Comparison of ENCODE assay signal across 15 mouse cellular contexts in genomic region chr6:58951128-58951992, GRCm38 (mm10). TPM values are rescaled to one million over a fixed set of nuclear protein-coding genes. Genes with fewer than 3 reads are reported as not detected.
DNase-seq lines count a peak whose midpoint lies in the region; ATAC-seq lines count a peak whose summit lies in the region.
"Had no signal": no experiment of that assay in that cellular context is flagged by ENCODE, and none has a peak within 500 bp of the region (broad histone marks: within the 10 kb centered on the region; RNA-seq: fewer than 3 reads in every experiment).

No protein-coding gene starts in this region.

- H3K36me3 ChIP-seq in kidney, embryonic 14.5 days (ENCODE audit: control insufficient read depth, insufficient read depth, low read length) = no peaks in the 10 kb centered on the region; the same call in 1 of the 2 replicates
- peaks cover 10% of the 10 kb centered on the region; the same call in 1 of the 2 replicates for H3K36me3 ChIP-seq in midbrain, embryonic 16.5 days (ENCODE audit: control insufficient read depth, insufficient read depth, low read length)

- intact Hi-C loops in heart, postnatal 10 days (cut with DNase I) = no loop called here

- H3K27ac ChIP-seq in brown adipose tissue, adult 24 weeks (replicated peaks; ENCODE audit: low read depth, low read length) = peak overlapping the region; percentile 97
- H3K27ac ChIP-seq in kidney, embryonic 14.5 days (ENCODE audit: low read depth, low read length) = no peak overlapping the region
- no peak overlapping the region for H3K27ac ChIP-seq in midbrain, embryonic 16.5 days (ENCODE audit: low read length)
- H3K27ac ChIP-seq: heart, embryonic 13.5 days; hindbrain, embryonic 15.5 days; left cerebral cortex, adult 2 months had no signal

- peak; percentile 23 to 48 for DNase-seq in heart, adult 9 months (ENCODE audit: low spot score in 2 of 2)
- no peak for DNase-seq in heart, postnatal 10 days
- peak; percentile 70 for DNase-seq in lung, postnatal 25 days (ENCODE audit: low spot score)
- DNase-seq in retina, postnatal 1 day = no peak
- DNase-seq: adrenal gland, postnatal 36 days; cerebellum, postnatal 10 days; spleen, adult 18-20 months had no signal

- H3K4me3 ChIP-seq in brown adipose tissue, adult 24 weeks (ENCODE audit: insufficient read depth, low read depth, low read length) = no peak overlapping the region
- no peak overlapping the region for H3K4me3 ChIP-seq in kidney, embryonic 14.5 days (ENCODE audit: low read length)
- H3K4me3 ChIP-seq in midbrain, embryonic 16.5 days (ENCODE audit: low read depth, low read length) = no peak overlapping the region
- H3K4me3 ChIP-seq: heart, embryonic 13.5 days; hindbrain, embryonic 15.5 days; left cerebral cortex, adult 2 months had no signal

- no peaks in the 10 kb centered on the region for H3K9me3 ChIP-seq in kidney, embryonic 14.5 days (ENCODE audit: control insufficient read depth, low read length)
- H3K9me3 ChIP-seq in midbrain, embryonic 16.5 days (replicated peaks; ENCODE audit: control insufficient read depth, low read length, poor library complexity, severe bottlenecking) = no peaks in the 10 kb centered on the region
- H3K9me3 ChIP-seq: heart, embryonic 13.5 days; hindbrain, embryonic 15.5 days had no signal

- ATAC-seq in kidney, embryonic 14.5 days (ENCODE audit: low FRiP score, low TSS enrichment) = peak; percentile 81; the same call in 1 of the 2 replicates
- ATAC-seq in midbrain, embryonic 16.5 days = no peak
- no peak for ATAC-seq in megakaryocyte progenitor cell, adult 5-6 weeks (replicated peaks; ENCODE audit: poor library complexity)

- no peak overlapping the region for H3K4me2 ChIP-seq in kidney, embryonic 14.5 days (replicated peaks; ENCODE audit: low read depth, low read length)
- no peak overlapping the region for H3K4me2 ChIP-seq in midbrain, embryonic 16.5 days (ENCODE audit: low read length)
- H3K4me2 ChIP-seq: heart, embryonic 13.5 days; hindbrain, embryonic 15.5 days had no signal

- no peak overlapping the region for H3K9ac ChIP-seq in kidney, embryonic 14.5 days (ENCODE audit: low read depth, low read length)
- no peak overlapping the region for H3K9ac ChIP-seq in midbrain, embryonic 16.5 days (ENCODE audit: low read depth, low read length)
- H3K9ac ChIP-seq: heart, embryonic 13.5 days; hindbrain, embryonic 15.5 days had no signal

- WGBS in kidney, embryonic 14.5 days = 28% methylated on average over 2 of the region's 2 CpGs
- 73% methylated on average over 2 of the region's 2 CpGs for WGBS in midbrain, embryonic 16.5 days

- no peaks in the 10 kb centered on the region for H3K27me3 ChIP-seq in kidney, embryonic 14.5 days (ENCODE audit: control insufficient read depth, insufficient read depth, low read length)
- H3K27me3 ChIP-seq in midbrain, embryonic 16.5 days (ENCODE audit: control insufficient read depth, insufficient read depth, low read depth, low read length) = no peaks in the 10 kb centered on the region
- H3K27me3 ChIP-seq: heart, embryonic 13.5 days; hindbrain, embryonic 15.5 days had no signal

- peaks cover 4% of the 10 kb centered on the region; the same call in 1 of the 2 replicates for H3K4me1 ChIP-seq in brown adipose tissue, adult 24 weeks (ENCODE audit: control insufficient read depth, insufficient read depth, insufficient read length, low read length)
- 0 out of 2 replicates have a peak, but pooled peaks cover 3% of the 10 kb centered on the region for H3K4me1 ChIP-seq in kidney, embryonic 14.5 days (ENCODE audit: control insufficient read depth, insufficient read depth, low read length)
- H3K4me1 ChIP-seq in midbrain, embryonic 16.5 days (ENCODE audit: control insufficient read depth, insufficient read depth, low read length) = no peaks in the 10 kb centered on the region
- H3K4me1 ChIP-seq: heart, embryonic 13.5 days; hindbrain, embryonic 15.5 days had no signal

RNA-seq across cellular contexts. Expression of gene Nap1l5, which starts 44.5 kb away (rescaled TPM):
- under 1 TPM; 0.30 to 0.62 TPM for total RNA-seq in heart, postnatal 10 days (2021)
- 18.0 and 22.0 TPM in 2 replicates for polyA plus RNA-seq in brown adipose tissue, adult 24 weeks (2012; ENCODE audit: insufficient read depth, insufficient read length, missing spikeins)
- polyA plus RNA-seq in kidney, embryonic 14.5 days (2014; fragmentation: Nextera tagmentation; extraction: Ambion mirVana) = 0.44 and 1.1 TPM in 2 replicates
- 310 and 365 TPM in 2 replicates for polyA plus RNA-seq in midbrain, embryonic 16.5 days (2015; fragmentation: Nextera tagmentation; extraction: Ambion mirVana)
- total RNA-seq in megakaryocyte progenitor cell, adult 5-6 weeks (2015) = not detected in 2 replicates
- not detected in 2 replicates for total RNA-seq in megakaryocyte progenitor cell, adult 5-6 weeks (2017)
- total RNA-seq: monocyte, adult 5-6 weeks had no signal

Comparison
In these comparisons a context has a peak if more than half of its experiments do, and no peak if none do; other contexts are left out.
1. DNase-seq: peak in heart, adult 9 months (2 of 2) and lung, postnatal 25 days (single experiment); none in heart, postnatal 10 days (0 of 2) and retina, postnatal 1 day (single experiment).
2. RNA of gene Nap1l5, which starts 44.5 kb away (polyA plus RNA-seq): 310 to 365 TPM in midbrain, embryonic 16.5 days; 18.0 to 22.0 TPM in brown adipose tissue, adult 24 weeks and 0.44 to 1.1 TPM in kidney, embryonic 14.5 days; every median in the first group is over 10 times any median in the second.